Mouse (Mus musculus): ENCODE results near the gene Trit1.

DNA sequence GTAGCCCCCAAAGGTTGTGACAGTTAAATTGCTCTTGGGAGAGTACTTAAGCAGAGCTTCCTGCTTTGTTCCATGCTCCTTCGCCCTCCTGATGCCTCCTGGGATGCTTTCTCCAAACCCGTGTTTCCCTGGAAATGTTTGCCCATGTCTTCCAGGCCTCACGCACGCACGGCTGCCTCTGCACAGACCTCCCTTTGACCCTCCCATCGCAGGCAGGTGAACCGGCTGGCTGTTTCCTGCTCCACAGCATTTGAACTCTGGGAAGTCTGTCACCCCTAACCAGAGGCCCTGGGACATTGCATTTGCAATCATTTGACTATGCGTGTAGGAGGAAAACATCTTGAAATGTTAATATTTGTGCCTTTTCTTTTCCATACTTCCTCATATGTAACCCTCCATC lies 60.5 kb downstream of the Trit1 start:
- TF ChIP-seq POLR2A (IDR thresholded peaks at IDR 0.05; ENCODE audit: low read depth, low read length) (no peak), CTCF (IDR thresholded peaks at IDR 0.05; ENCODE audit: extremely low read depth, insufficient read length, insufficient replicate concordance, low read depth, low read length) (no peak)
